Mouse (Mus musculus): ENCODE data around the gene Lrriq3. TPM values are rescaled to one million over a fixed set of nuclear protein-coding genes. Genes with fewer than 3 reads are reported as not detected.

Gene Lrriq3
- 0.05 and 0.09 TPM in 2 replicates for polyA plus RNA-seq (2012; rRNA removed)
- polyA plus RNA-seq (2014; fragmentation: Nextera tagmentation; extraction: Ambion mirVana), result 0.14 and 0.40 TPM in 2 replicates

DNA sequence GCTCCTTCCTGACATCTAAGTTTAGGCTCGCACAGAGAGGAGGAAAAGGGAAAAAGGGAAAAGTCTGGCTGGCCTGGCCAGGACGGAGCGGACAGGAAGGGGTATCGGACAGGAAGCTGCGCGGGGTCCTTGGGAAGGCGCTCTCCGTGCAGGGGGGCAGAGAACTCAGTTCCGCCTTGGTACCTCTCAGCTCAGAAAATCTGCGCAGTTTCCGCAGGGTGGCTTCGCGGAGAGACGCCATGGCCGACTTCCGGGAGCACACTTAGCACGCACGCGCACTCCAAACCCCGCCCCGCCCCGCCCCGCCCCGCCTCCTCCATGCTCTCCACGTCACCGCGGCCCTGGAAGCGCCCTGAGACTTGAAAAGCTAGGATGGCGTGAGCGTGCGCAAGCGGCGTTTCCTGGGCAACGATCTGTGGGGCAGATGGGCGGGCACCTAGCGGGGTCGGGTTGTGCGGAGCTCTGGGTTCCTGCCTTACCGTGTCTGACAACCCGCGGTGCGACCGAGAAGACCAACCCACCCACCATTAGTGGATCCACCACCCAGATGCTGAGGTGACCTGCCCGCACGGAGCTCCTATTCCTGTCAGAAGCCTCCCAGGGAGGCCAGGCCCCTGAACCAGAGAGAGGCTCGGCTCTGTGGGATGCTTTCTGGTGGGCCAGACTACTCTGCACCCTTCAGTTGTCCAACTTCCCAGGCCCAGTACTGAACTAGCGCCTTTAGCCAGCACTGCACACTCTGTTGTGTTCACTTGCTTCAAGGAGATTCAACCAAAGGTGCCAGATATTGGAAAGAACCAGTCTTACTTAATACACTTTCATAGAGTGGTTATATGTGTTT is at the start of gene Lrriq3, which contains the start of gene Fpgt:
TSS of gene Lrriq3 (plus strand) at position 319 of the 841 bp plus-strand sequence.
TSS of gene Fpgt (minus strand) at position 288 of the 841 bp plus-strand sequence.
- DNase-seq (ENCODE audit: low read depth in 3 of 3, low spot score in 3 of 3) (peak; percentile 71 to 75 (median 72)), ATAC-seq (ENCODE audit: insufficient read depth) (peak; percentile 98)
- Histone ChIP-seq H3K4me3 (ENCODE audit: insufficient read depth in 1 of 2, low read depth in 2 of 2, low read length in 2 of 2) (peak within 1 kb of the TSS; percentile 66 to 73), H3K36me3 (replicated peaks; ENCODE audit: control insufficient read depth, insufficient read depth, low read depth) (no peaks in the 10 kb centered on the region), H3K27me3 (ENCODE audit: control insufficient read depth, insufficient read depth, low read length) (no peaks in the 10 kb centered on the region), H3K4me2 (ENCODE audit: low read depth) (peak within 1 kb of the TSS; percentile 88), H3K9ac (replicated peaks) (peak within 1 kb of the TSS; percentile 61), H3K27ac (peak within 1 kb of the TSS; percentile 46; the same call in 1 of the 2 replicates), H3K4me1 (replicated peaks; ENCODE audit: control insufficient read depth in 2 of 2, insufficient read depth in 2 of 2, low read length in 1 of 2) (peaks cover 2 to 7% of the 10 kb centered on the region in 2 experiments; a peak in 3 of 4 replicates), H3K9me3 (ENCODE audit: control insufficient read depth, low read length) (no peaks in the 10 kb centered on the region)
- TF ChIP-seq EP300 (IDR thresholded peaks at IDR 0.05; ENCODE audit: low read depth), result no peak
- no peak for TF ChIP-seq CTCF (IDR thresholded peaks at IDR 0.05; ENCODE audit: low read depth)
- WGBS (ENCODE audit: insufficient replicate concordance), result 1% methylated on average over 47 of the region's 47 CpGs

GRCm38 (mm10) chr3:155052021-155052420 is 41.2 kb upstream of the Lrriq3 start:
- H3K9me3 ChIP-seq (ENCODE audit: control insufficient read depth, low read length), result no peaks in the 10 kb centered on the region
- no peak for DNase-seq (ENCODE audit: low read depth in 3 of 3, low spot score in 3 of 3)
- H3K27ac ChIP-seq, result no peak overlapping the region
- no peak overlapping the region for H3K4me2 ChIP-seq (ENCODE audit: low read depth)
- no peak for TF ChIP-seq CTCF (IDR thresholded peaks at IDR 0.05; ENCODE audit: low read depth)
- no peak for TF ChIP-seq EP300 (IDR thresholded peaks at IDR 0.05; ENCODE audit: low read depth)
- H3K4me1 ChIP-seq (replicated peaks; ENCODE audit: control insufficient read depth in 2 of 2, insufficient read depth in 2 of 2, low read length in 1 of 2), result no peaks in the 10 kb centered on the region
- H3K9ac ChIP-seq (replicated peaks), result no peak overlapping the region
- H3K4me3 ChIP-seq (ENCODE audit: insufficient read depth in 1 of 2, low read depth in 2 of 2, low read length in 2 of 2), result no peak overlapping the region
- no peaks in the 10 kb centered on the region for H3K36me3 ChIP-seq (replicated peaks; ENCODE audit: control insufficient read depth, insufficient read depth, low read depth)
- H3K27me3 ChIP-seq (ENCODE audit: control insufficient read depth, insufficient read depth, low read length), result no peaks in the 10 kb centered on the region
- no peak for ATAC-seq (ENCODE audit: insufficient read depth)

- TF ChIP-seq EP300 (IDR thresholded peaks at IDR 0.05; ENCODE audit: low read depth) (no peak), CTCF (IDR thresholded peaks at IDR 0.05; ENCODE audit: low read depth) (no peak)
- Histone ChIP-seq H3K9me3 (ENCODE audit: control insufficient read depth, low read length) (no peaks in the 10 kb centered on the region), H3K9ac (replicated peaks) (no peak overlapping the region), H3K4me1 (replicated peaks; ENCODE audit: control insufficient read depth in 2 of 2, insufficient read depth in 2 of 2, low read length in 1 of 2) (no peaks in the 10 kb centered on the region), H3K4me3 (ENCODE audit: insufficient read depth in 1 of 2, low read depth in 2 of 2, low read length in 2 of 2) (no peak overlapping the region), H3K36me3 (replicated peaks; ENCODE audit: control insufficient read depth, insufficient read depth, low read depth) (no peaks in the 10 kb centered on the region), H3K27me3 (ENCODE audit: control insufficient read depth, insufficient read depth, low read length) (no peaks in the 10 kb centered on the region), H3K4me2 (ENCODE audit: low read depth) (no peak overlapping the region), H3K27ac (no peak overlapping the region)
- ATAC-seq (ENCODE audit: insufficient read depth) (no peak), DNase-seq (ENCODE audit: low read depth in 3 of 3, low spot score in 3 of 3) (no peak)
- 20% methylated on average over 1 of the region's 1 CpGs for WGBS (ENCODE audit: insufficient replicate concordance)
Observed at GRCm38 (mm10) chr3:155053189-155053588, 40.0 kb upstream of the Lrriq3 start.

DNA sequence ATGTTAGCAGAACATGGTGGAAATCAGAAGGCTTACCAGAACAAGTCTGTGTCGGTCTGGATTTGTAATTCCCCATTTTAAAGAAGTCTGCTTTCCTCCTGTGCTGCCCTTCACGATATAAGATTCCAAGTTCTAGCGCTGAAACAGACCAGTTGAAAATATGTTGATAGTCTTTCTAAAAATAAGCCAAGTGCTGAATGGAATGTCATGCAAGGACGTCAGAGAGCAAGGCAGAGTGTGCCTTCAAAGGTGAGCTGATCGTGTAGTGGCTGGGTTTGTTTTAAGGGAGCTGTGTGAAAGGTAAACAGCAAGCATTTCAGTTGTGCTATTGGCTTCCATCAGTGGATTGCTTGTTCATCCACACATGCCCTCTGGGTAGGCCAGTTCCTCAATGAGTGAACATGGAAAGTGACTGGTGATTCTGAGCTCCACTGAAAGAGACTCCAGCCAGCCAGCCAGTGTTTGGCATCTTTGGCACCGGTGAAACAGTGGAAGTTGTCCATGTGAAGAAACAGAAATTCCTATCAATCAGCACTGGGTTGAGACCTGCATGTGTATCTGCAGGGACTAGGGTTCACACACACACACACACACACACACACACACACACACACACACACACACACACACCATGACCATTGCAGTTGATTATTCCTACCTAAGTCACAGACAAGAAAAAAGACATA is 37.9 kb upstream of the Lrriq3 start, which contains the start of gene Tnni3k:
TSS of gene Tnni3k (minus strand) at position 177 of the 686 bp plus-strand sequence.
- ATAC-seq (ENCODE audit: insufficient read depth) (no peak), DNase-seq (ENCODE audit: low read depth in 3 of 3, low spot score in 3 of 3) (no peak)
- no peaks in the 10 kb centered on the region for H3K27me3 ChIP-seq (ENCODE audit: control insufficient read depth, insufficient read depth, low read length)
- 57% methylated on average over 6 of the region's 6 CpGs for WGBS (ENCODE audit: insufficient replicate concordance)
- H3K9me3 ChIP-seq (ENCODE audit: control insufficient read depth, low read length), result no peaks in the 10 kb centered on the region
- no peaks in the 10 kb centered on the region for H3K36me3 ChIP-seq (replicated peaks; ENCODE audit: control insufficient read depth, insufficient read depth, low read depth)
- TF ChIP-seq CTCF (IDR thresholded peaks at IDR 0.05; ENCODE audit: low read depth) (no peak), EP300 (IDR thresholded peaks at IDR 0.05; ENCODE audit: low read depth) (no peak)
- H3K27ac ChIP-seq, result no peak within 1 kb of the TSS
- H3K4me3 ChIP-seq (ENCODE audit: insufficient read depth in 1 of 2, low read depth in 2 of 2, low read length in 2 of 2), result no peak within 1 kb of the TSS
- H3K9ac ChIP-seq (replicated peaks), result no peak within 1 kb of the TSS
- no peaks in the 10 kb centered on the region for H3K4me1 ChIP-seq (replicated peaks; ENCODE audit: control insufficient read depth in 2 of 2, insufficient read depth in 2 of 2, low read length in 1 of 2)
- H3K4me2 ChIP-seq (ENCODE audit: low read depth), result no peak within 1 kb of the TSS

DNA sequence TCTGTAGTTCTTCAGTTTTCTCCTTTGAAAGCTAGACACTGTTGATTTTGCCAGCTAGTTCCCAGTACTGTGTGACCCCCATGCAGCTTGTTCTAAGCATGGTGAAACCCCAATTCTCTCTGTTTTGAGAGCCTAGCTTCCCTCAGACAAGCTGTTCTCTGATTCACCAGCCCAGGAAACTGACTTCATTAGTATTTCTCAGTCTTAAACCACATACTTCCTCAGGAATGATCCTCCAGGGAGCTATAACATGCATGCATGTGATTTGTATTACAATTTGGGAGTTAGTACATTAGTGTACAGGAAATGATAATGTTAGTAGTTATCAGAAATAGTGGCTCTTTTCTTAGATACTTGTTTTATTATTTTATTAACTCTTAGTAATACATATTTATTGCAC is 36.6 kb upstream of the Lrriq3 start:
- no peak for TF ChIP-seq CTCF (IDR thresholded peaks at IDR 0.05; ENCODE audit: low read depth)
- TF ChIP-seq EP300 (IDR thresholded peaks at IDR 0.05; ENCODE audit: low read depth), result no peak
- no peak for ATAC-seq (ENCODE audit: insufficient read depth)
- Histone ChIP-seq H3K9ac (replicated peaks) (no peak overlapping the region), H3K4me1 (replicated peaks; ENCODE audit: control insufficient read depth in 2 of 2, insufficient read depth in 2 of 2, low read length in 1 of 2) (no peaks in the 10 kb centered on the region), H3K27ac (no peak overlapping the region), H3K36me3 (replicated peaks; ENCODE audit: control insufficient read depth, insufficient read depth, low read depth) (no peaks in the 10 kb centered on the region), H3K9me3 (ENCODE audit: control insufficient read depth, low read length) (no peaks in the 10 kb centered on the region), H3K27me3 (ENCODE audit: control insufficient read depth, insufficient read depth, low read length) (no peaks in the 10 kb centered on the region), H3K4me3 (ENCODE audit: insufficient read depth in 1 of 2, low read depth in 2 of 2, low read length in 2 of 2) (no peak overlapping the region), H3K4me2 (ENCODE audit: low read depth) (no peak overlapping the region)
- DNase-seq (ENCODE audit: low read depth in 3 of 3, low spot score in 3 of 3), result no peak

All from liver, embryonic 14.5 days (tissue).